Mouse (Mus musculus) intestine, embryonic 16.5 days (tissue): ENCODE results near the gene Scarb1. TPM values are rescaled to one million over a fixed set of nuclear protein-coding genes. Genes with fewer than 3 reads are reported as not detected.
"Not testable (repeated sequence)": the region's sequence is repeated elsewhere in the genome, so short reads cannot be mapped to it uniquely, and the experiment has no call there.

Source experiments
- ATAC-seq: fragments of 200-750 bp; cut with Nextera tagmentation; 2 replicates; pipeline ENCODE4 v1.8.0; 2017; ENCODE audit warnings: moderate TSS enrichment, moderate library complexity
- H3K27ac ChIP-seq: fragments of 300-500 bp; sonication (generic); 2 replicates; pipeline ENCODE4 v1.5.1; 2014; ENCODE audit warnings: mild to moderate bottlenecking, low read length
- H3K27me3 ChIP-seq: fragments of 300-500 bp; sonication (generic); replicated peaks from 2 replicates; pipeline ENCODE4 v1.6.1; 2014; ENCODE audit warnings: low read length, control low read depth, mixed read lengths; ENCODE audit not compliant: control insufficient read depth, insufficient read depth
- H3K36me3 ChIP-seq: fragments of 300-500 bp; sonication (generic); 2 replicates; pipeline ENCODE4 v1.6.1; 2014; ENCODE audit warnings: low read length, control low read depth; ENCODE audit not compliant: control insufficient read depth, insufficient read depth
- H3K4me1 ChIP-seq: fragments of 300-500 bp; sonication (generic); 2 replicates; pipeline ENCODE4 v1.6.1; 2014; ENCODE audit warnings: low read length, control low read depth, mixed read lengths; ENCODE audit not compliant: control insufficient read depth, insufficient read depth
- H3K4me2 ChIP-seq: fragments of 300-500 bp; sonication (generic); 2 replicates; pipeline ENCODE4 v1.6.1; 2014; ENCODE audit warnings: low read depth, low read length, control low read depth
- H3K4me3 ChIP-seq: fragments of 300-500 bp; sonication (generic); 2 replicates; pipeline ENCODE4 v1.5.1; 2014; ENCODE audit warnings: mild to moderate bottlenecking, low read length
- H3K9ac ChIP-seq: fragments of 300-500 bp; sonication (generic); 2 replicates; pipeline ENCODE4 v1.6.1; 2014; ENCODE audit warnings: low read depth, low read length
- H3K9me3 ChIP-seq: fragments of 300-500 bp; sonication (generic); 2 replicates; pipeline ENCODE4 v1.6.1; 2016; ENCODE audit warnings: low read length, control low read depth; ENCODE audit not compliant: control insufficient read depth
- WGBS: fragments of 180-500 bp; shearing (Covaris S2); extraction: QIAGEN DNeasy Blood & Tissue Kit; methylation state at CpG from one replicate; pipeline ENCODE4 v1.1.7; 2014; 5-methylcytosine and 5-hydroxymethylcytosine counted together
- polyA plus RNA-seq: library from polyadenylated mRNA; unstranded; fragments of >200 nt; fragmentation: Nextera tagmentation; extraction: Ambion mirVana; gene quantifications from 2 replicates; pipeline ENCODE4 v1.2.1, GENCODE M21; 2015

Scarb1 gene
- 59.9 and 73.1 TPM in 2 replicates for polyA plus RNA-seq

GRCm38 (mm10) chr5:125340547-125341262 is at the start of gene Scarb1:
TSS of gene Scarb1 (minus strand) at chr5:125341094.
- WGBS = under 1% methylated on average over 42 of the region's 42 CpGs
- peak within 1 kb of the TSS; percentile 15; the same call in 1 of the 2 replicates for H3K27ac ChIP-seq
- no peaks in the 10 kb centered on the region for H3K36me3 ChIP-seq
- ATAC-seq = peak; percentile 83
- H3K4me1 ChIP-seq = peaks cover 29% of the 10 kb centered on the region
- H3K4me3 ChIP-seq = peak within 1 kb of the TSS; percentile 70
- no peaks in the 10 kb centered on the region for H3K9me3 ChIP-seq
- H3K9ac ChIP-seq = peak within 1 kb of the TSS; percentile 71
- peak within 1 kb of the TSS; percentile 84 for H3K4me2 ChIP-seq
- H3K27me3 ChIP-seq = no peaks in the 10 kb centered on the region

- peak within 1 kb of the TSS; percentile 80 for H3K4me2 ChIP-seq
- peak within 1 kb of the TSS; percentile 100 for H3K9ac ChIP-seq
- WGBS = under 1% methylated on average over 69 of the region's 69 CpGs
- H3K9me3 ChIP-seq = no peaks in the 10 kb centered on the region
- ATAC-seq = peak; percentile 45
- peak within 1 kb of the TSS; percentile 100 for H3K4me3 ChIP-seq
- H3K36me3 ChIP-seq = peaks cover 4% of the 10 kb centered on the region
- H3K27me3 ChIP-seq = no peaks in the 10 kb centered on the region
- peaks cover 30% of the 10 kb centered on the region for H3K4me1 ChIP-seq
- H3K27ac ChIP-seq = peak within 1 kb of the TSS; percentile 99
Observed at GRCm38 (mm10) chr5:125389579-125390441, 48.9 kb upstream of the Scarb1 start, which contains the start of gene Ubc. TSS of gene Ubc (minus strand) at chr5:125390202.

GRCm38 (mm10) chr5:125389131-125389578 is 48.3 kb upstream of the Scarb1 start, which contains the start of gene Gm10382:
TSS of gene Gm10382 (plus strand) at chr5:125389322.
- no peaks in the 10 kb centered on the region for H3K9me3 ChIP-seq
- peak within 1 kb of the TSS; percentile 80 for H3K4me2 ChIP-seq
- H3K36me3 ChIP-seq = peaks cover 8% of the 10 kb centered on the region
- H3K4me3 ChIP-seq = peak within 1 kb of the TSS; percentile 100
- H3K27ac ChIP-seq = peak within 1 kb of the TSS; percentile 95
- H3K4me1 ChIP-seq = peaks cover 27% of the 10 kb centered on the region
- no peaks in the 10 kb centered on the region for H3K27me3 ChIP-seq
- ATAC-seq = peak; percentile 3; the same call in 1 of the 2 replicates
- WGBS = under 1% methylated on average over 41 of the region's 41 CpGs
- peak within 1 kb of the TSS; percentile 100 for H3K9ac ChIP-seq

GRCm38 (mm10) chr5:125388358-125389092 is 47.6 kb upstream of the Scarb1 start:
- Histone ChIP-seq H3K9me3 (no peaks in the 10 kb centered on the region), H3K36me3 (peaks cover 8% of the 10 kb centered on the region), H3K4me2 (peak overlapping the region; percentile 80), H3K4me1 (peaks cover 21% of the 10 kb centered on the region), H3K4me3 (peak overlapping the region; percentile 100), H3K27ac (peak overlapping the region; percentile 95), H3K9ac (peak overlapping the region; percentile 100), H3K27me3 (no peaks in the 10 kb centered on the region)
- whole genome bisulfite sequencing = 19% methylated on average over 13 of the region's 13 CpGs
- no peak for ATAC-seq

GRCm38 (mm10) chr5:125387295-125387694 is 46.4 kb upstream of the Scarb1 start:
- H3K27ac ChIP-seq, H3K4me3 ChIP-seq, ATAC-seq, H3K9ac ChIP-seq, H3K27me3 ChIP-seq, H3K36me3 ChIP-seq, H3K9me3 ChIP-seq, H3K4me2 ChIP-seq: not testable (repeated sequence)
- peaks cover 17% of the 10 kb centered on the region for H3K4me1 ChIP-seq
- WGBS = 86% methylated on average over 4 of the region's 6 CpGs

GRCm38 (mm10) chr5:125385215-125385940 is 44.5 kb upstream of the Scarb1 start:
- no peak for ATAC-seq
- no peak overlapping the region; the same call in 1 of the 2 replicates for H3K4me3 ChIP-seq
- H3K9ac ChIP-seq = no peak overlapping the region
- H3K27ac ChIP-seq = no peak overlapping the region
- peaks cover 8% of the 10 kb centered on the region for H3K36me3 ChIP-seq
- no peaks in the 10 kb centered on the region for H3K27me3 ChIP-seq
- H3K4me2 ChIP-seq = peak overlapping the region; percentile 3; the same call in 1 of the 2 replicates
- 74% methylated on average over 8 of the region's 8 CpGs for WGBS
- H3K4me1 ChIP-seq = peaks cover 12% of the 10 kb centered on the region
- H3K9me3 ChIP-seq = no peaks in the 10 kb centered on the region

GRCm38 (mm10) chr5:125384512-125385214 is 43.8 kb upstream of the Scarb1 start:
- no peak for ATAC-seq
- 81% methylated on average over 2 of the region's 2 CpGs for WGBS
- Histone ChIP-seq H3K36me3 (peaks cover 8% of the 10 kb centered on the region), H3K4me3 (no peak overlapping the region), H3K4me2 (no peak overlapping the region), H3K9ac (no peak overlapping the region), H3K9me3 (no peaks in the 10 kb centered on the region), H3K4me1 (peaks cover 11% of the 10 kb centered on the region; the same call in 1 of the 2 replicates), H3K27me3 (no peaks in the 10 kb centered on the region), H3K27ac (no peak overlapping the region)
